ENCODE assay signal across 15 mouse cellular contexts in genomic region chr14:122388431-122389031, GRCm38 (mm10).
DNase-seq lines count a peak whose midpoint lies in the region; ATAC-seq lines count a peak whose summit lies in the region.
"Had no signal": no experiment of that assay in that cellular context is flagged by ENCODE, and none has a peak within 500 bp of the region (broad histone marks: within the 10 kb centered on the region; RNA-seq: fewer than 3 reads in every experiment).

No protein-coding gene starts in this region.

- peak; percentile 41 for DNase-seq in forebrain, embryonic 14.5 days (ENCODE audit: low spot score)
- peak; percentile 78 for DNase-seq in cerebellum, postnatal 10 days
- DNase-seq in retina, embryonic 14.5 days (ENCODE audit: low spot score), result peak; percentile 53
- DNase-seq in right cerebral cortex, postnatal 14 days, result no peak
- DNase-seq: gastrocnemius, postnatal 14 days; kidney, adult 18-20 months; kidney, postnatal 4 days had no signal

- no peaks in the 10 kb centered on the region for H3K36me3 ChIP-seq in forebrain, embryonic 14.5 days (ENCODE audit: control insufficient read depth, insufficient read depth, low read length)
- H3K36me3 ChIP-seq in forebrain, embryonic 12.5 days (replicated peaks), result no peaks in the 10 kb centered on the region
- H3K36me3 ChIP-seq in midbrain, embryonic 13.5 days, result no peaks in the 10 kb centered on the region
- H3K36me3 ChIP-seq in midbrain, embryonic 15.5 days (replicated peaks), result no peaks in the 10 kb centered on the region
- no peaks in the 10 kb centered on the region for H3K36me3 ChIP-seq in kidney, embryonic 14.5 days (ENCODE audit: control insufficient read depth, insufficient read depth, low read length)
- H3K36me3 ChIP-seq: heart, embryonic 13.5 days; liver, embryonic 15.5 days; midbrain, embryonic 12.5 days had no signal

- H3K9me3 ChIP-seq in forebrain, embryonic 14.5 days (replicated peaks; ENCODE audit: control insufficient read depth, low read length), result no peaks in the 10 kb centered on the region
- H3K9me3 ChIP-seq in forebrain, embryonic 12.5 days, result no peaks in the 10 kb centered on the region
- H3K9me3 ChIP-seq in midbrain, embryonic 13.5 days, result no peaks in the 10 kb centered on the region
- no peaks in the 10 kb centered on the region for H3K9me3 ChIP-seq in midbrain, embryonic 15.5 days
- no peaks in the 10 kb centered on the region for H3K9me3 ChIP-seq in kidney, embryonic 14.5 days (ENCODE audit: control insufficient read depth, low read length)
- H3K9me3 ChIP-seq: heart, embryonic 13.5 days; liver, embryonic 15.5 days; midbrain, embryonic 12.5 days had no signal

- H3K27ac ChIP-seq in forebrain, embryonic 14.5 days (ENCODE audit: low read depth, low read length), result no peak overlapping the region
- no peak overlapping the region for H3K27ac ChIP-seq in forebrain, embryonic 12.5 days
- H3K27ac ChIP-seq in midbrain, embryonic 13.5 days, result peak overlapping the region; percentile 20; the same call in 1 of the 2 replicates
- no peak overlapping the region for H3K27ac ChIP-seq in midbrain, embryonic 15.5 days
- H3K27ac ChIP-seq in kidney, embryonic 14.5 days (ENCODE audit: low read depth, low read length), result no peak overlapping the region
- H3K27ac ChIP-seq: heart, embryonic 13.5 days; liver, embryonic 15.5 days; midbrain, embryonic 12.5 days had no signal

- ATAC-seq in forebrain, embryonic 14.5 days, result peak; percentile 16; the same call in 1 of the 2 replicates
- ATAC-seq in forebrain, embryonic 12.5 days (ENCODE audit: low FRiP score), result no peak; the same call in 1 of the 2 replicates
- no peak for ATAC-seq in midbrain, embryonic 13.5 days
- no peak for ATAC-seq in midbrain, embryonic 15.5 days (replicated peaks)
- ATAC-seq in kidney, embryonic 14.5 days (ENCODE audit: low FRiP score, low TSS enrichment), result no peak
- ATAC-seq: Patski had no signal

- peak overlapping the region; percentile 23 for H3K4me2 ChIP-seq in forebrain, embryonic 14.5 days (ENCODE audit: low read length)
- H3K4me2 ChIP-seq in forebrain, embryonic 12.5 days, result no peak overlapping the region
- H3K4me2 ChIP-seq in midbrain, embryonic 13.5 days (replicated peaks), result no peak overlapping the region
- no peak overlapping the region; the same call in 1 of the 2 replicates for H3K4me2 ChIP-seq in midbrain, embryonic 15.5 days
- H3K4me2 ChIP-seq in kidney, embryonic 14.5 days (replicated peaks; ENCODE audit: low read depth, low read length), result no peak overlapping the region
- H3K4me2 ChIP-seq: heart, embryonic 13.5 days; liver, embryonic 15.5 days; midbrain, embryonic 12.5 days had no signal

- WGBS in forebrain, embryonic 14.5 days, result 37% methylated on average over 19 of the region's 19 CpGs
- WGBS in forebrain, embryonic 12.5 days, result 53% methylated on average over 19 of the region's 19 CpGs
- WGBS in midbrain, embryonic 13.5 days, result 55% methylated on average over 19 of the region's 19 CpGs
- 56% methylated on average over 19 of the region's 19 CpGs for WGBS in midbrain, embryonic 15.5 days
- WGBS in kidney, embryonic 14.5 days, result 42% methylated on average over 19 of the region's 19 CpGs

- peaks cover 18% of the 10 kb centered on the region for H3K4me1 ChIP-seq in forebrain, embryonic 14.5 days (ENCODE audit: control insufficient read depth, insufficient read depth, low read length)
- peaks cover 21% of the 10 kb centered on the region for H3K4me1 ChIP-seq in forebrain, embryonic 12.5 days
- peaks cover 7% of the 10 kb centered on the region for H3K4me1 ChIP-seq in midbrain, embryonic 13.5 days (replicated peaks)
- H3K4me1 ChIP-seq in midbrain, embryonic 15.5 days, result no peaks in the 10 kb centered on the region
- no peaks in the 10 kb centered on the region for H3K4me1 ChIP-seq in kidney, embryonic 14.5 days (ENCODE audit: control insufficient read depth, insufficient read depth, low read length)
- H3K4me1 ChIP-seq: heart, embryonic 13.5 days; liver, embryonic 15.5 days had no signal

- H3K27me3 ChIP-seq in forebrain, embryonic 14.5 days (replicated peaks; ENCODE audit: control insufficient read depth, insufficient read depth, low read length), result peaks cover 3% of the 10 kb centered on the region; the same call in 1 of the 2 replicates
- peaks cover 38% of the 10 kb centered on the region for H3K27me3 ChIP-seq in forebrain, embryonic 12.5 days
- H3K27me3 ChIP-seq in midbrain, embryonic 13.5 days, result peaks cover 78% of the 10 kb centered on the region
- peaks cover 65% of the 10 kb centered on the region for H3K27me3 ChIP-seq in midbrain, embryonic 15.5 days (replicated peaks)
- peaks cover 10% of the 10 kb centered on the region for H3K27me3 ChIP-seq in kidney, embryonic 14.5 days (ENCODE audit: control insufficient read depth, insufficient read depth, low read length)
- H3K27me3 ChIP-seq: heart, embryonic 13.5 days; liver, embryonic 15.5 days; Patski had no signal

- no peak overlapping the region for H3K9ac ChIP-seq in forebrain, embryonic 14.5 days (ENCODE audit: low read length)
- H3K9ac ChIP-seq in forebrain, embryonic 12.5 days, result no peak overlapping the region
- H3K9ac ChIP-seq in midbrain, embryonic 13.5 days (replicated peaks), result no peak overlapping the region
- H3K9ac ChIP-seq in midbrain, embryonic 15.5 days, result no peak overlapping the region
- H3K9ac ChIP-seq in kidney, embryonic 14.5 days (ENCODE audit: low read depth, low read length), result no peak overlapping the region
- H3K9ac ChIP-seq: heart, embryonic 13.5 days; liver, embryonic 15.5 days; midbrain, embryonic 12.5 days had no signal

- no peak overlapping the region for H3K4me3 ChIP-seq in forebrain, embryonic 14.5 days (ENCODE audit: low read depth, low read length)
- H3K4me3 ChIP-seq in forebrain, embryonic 12.5 days (replicated peaks), result no peak overlapping the region
- H3K4me3 ChIP-seq in midbrain, embryonic 13.5 days (replicated peaks), result no peak overlapping the region
- no peak overlapping the region for H3K4me3 ChIP-seq in midbrain, embryonic 15.5 days
- no peak overlapping the region for H3K4me3 ChIP-seq in kidney, embryonic 14.5 days (ENCODE audit: low read length)
- H3K4me3 ChIP-seq: heart, embryonic 13.5 days; liver, embryonic 15.5 days; midbrain, embryonic 12.5 days had no signal
